Mouse (Mus musculus) forebrain, embryonic 16.5 days (tissue): Measurements from ENCODE around the gene Duxbl3. TPM values are rescaled to one million over a fixed set of nuclear protein-coding genes. Genes with fewer than 3 reads are reported as not detected.
A peak's percentile ranks its signal among the peaks of the same experiment; 100 is the strongest.
"Not testable (repeated sequence)": the region's sequence is repeated elsewhere in the genome, so short reads cannot be mapped to it uniquely, and the experiment has no call there.

Experiments used
- ATAC-seq: fragments of 200-750 bp; cut with Nextera tagmentation; 2 replicates; pipeline ENCODE4 v1.8.0; 2017; ENCODE audit warnings: mild to moderate bottlenecking, moderate library complexity
- H3K27ac ChIP-seq: fragments of 300-500 bp; sonication (generic); 2 replicates; pipeline ENCODE4 v1.5.1; 2014; ENCODE audit warnings: low read length, control low read depth
- H3K27me3 ChIP-seq: fragments of 300-500 bp; sonication (generic); replicated peaks from 2 replicates; pipeline ENCODE4 v1.6.1; 2014; ENCODE audit warnings: low read length; ENCODE audit not compliant: control insufficient read depth, insufficient read depth
- H3K36me3 ChIP-seq: fragments of 300-500 bp; sonication (generic); 2 replicates; pipeline ENCODE4 v1.6.1; 2014; ENCODE audit not compliant: control insufficient read depth, insufficient read depth
- H3K4me1 ChIP-seq: fragments of 300-500 bp; sonication (generic); replicated peaks from 2 replicates; pipeline ENCODE4 v1.6.1; 2014; ENCODE audit warnings: low read length; ENCODE audit not compliant: control insufficient read depth, insufficient read depth
- H3K4me2 ChIP-seq: fragments of 300-500 bp; sonication (generic); 2 replicates; pipeline ENCODE4 v1.6.1; 2014; ENCODE audit warnings: mild to moderate bottlenecking, low read length, control low read depth
- H3K4me3 ChIP-seq: fragments of 300-500 bp; sonication (generic); replicated peaks from 2 replicates; pipeline ENCODE4 v1.5.1; 2014; ENCODE audit warnings: mild to moderate bottlenecking, low read length, control low read depth
- H3K9ac ChIP-seq: fragments of 300-500 bp; sonication (generic); replicated peaks from 2 replicates; pipeline ENCODE4 v1.6.1; 2014; ENCODE audit warnings: low read depth, low read length, control low read depth
- H3K9me3 ChIP-seq: fragments of 300-500 bp; sonication (generic); 2 replicates; pipeline ENCODE4 v1.6.1; 2016; ENCODE audit warnings: low read length; ENCODE audit not compliant: control insufficient read depth
- WGBS: fragments of 180-500 bp; shearing (Covaris S2); extraction: QIAGEN DNeasy Blood & Tissue Kit; methylation state at CpG from one replicate; pipeline ENCODE4 v1.1.7; 2014; 5-methylcytosine and 5-hydroxymethylcytosine counted together
- polyA plus RNA-seq: library from polyadenylated mRNA; unstranded; fragments of >200 nt; fragmentation: Nextera tagmentation; extraction: Ambion mirVana; gene quantifications from 2 replicates; pipeline ENCODE4 v1.2.1, GENCODE M21; 2015

Duxbl3 gene
- polyA plus RNA-seq: 0.58 and 2.9 TPM in 2 replicates

GRCm38 (mm10) chr14:26257756-26258617 is at the start of gene Duxbl3:
Gene Duxbl3, plus strand, starts transcription at chr14:26257962.
- H3K27ac ChIP-seq, H3K4me1 ChIP-seq, H3K36me3 ChIP-seq, H3K27me3 ChIP-seq, H3K9ac ChIP-seq, H3K4me3 ChIP-seq, H3K4me2 ChIP-seq, H3K9me3 ChIP-seq: not testable (repeated sequence)
- ATAC-seq: peak; percentile 88
- WGBS: no CpG with 5 or more reads among the region's 25 CpGs

- H3K4me2 ChIP-seq, H3K27me3 ChIP-seq, H3K4me1 ChIP-seq, H3K9me3 ChIP-seq, H3K36me3 ChIP-seq, H3K27ac ChIP-seq, H3K9ac ChIP-seq, H3K4me3 ChIP-seq, ATAC-seq: not testable (repeated sequence)
- WGBS: no CpG with 5 or more reads among the region's 5 CpGs
These were observed 41.3 kb upstream of the Duxbl3 start for GRCm38 (mm10) chr14:26216233-26217000.

- H3K9me3 ChIP-seq, H3K27ac ChIP-seq, H3K4me2 ChIP-seq, H3K27me3 ChIP-seq, H3K4me3 ChIP-seq, H3K36me3 ChIP-seq, H3K9ac ChIP-seq, ATAC-seq, H3K4me1 ChIP-seq: not testable (repeated sequence)
- WGBS: no CpG with 5 or more reads among the region's 2 CpGs
These were observed 20.6 kb upstream of the Duxbl3 start for GRCm38 (mm10) chr14:26237183-26237582.

- not testable (repeated sequence) for H3K4me3 ChIP-seq, H3K9me3 ChIP-seq, H3K9ac ChIP-seq, H3K4me1 ChIP-seq, ATAC-seq, H3K27me3 ChIP-seq, H3K4me2 ChIP-seq, H3K27ac ChIP-seq, H3K36me3 ChIP-seq
- WGBS: no CpG with 5 or more reads among the region's 6 CpGs
These were observed 967 bp downstream of the Duxbl3 start for GRCm38 (mm10) chr14:26258729-26259128.

GRCm38 (mm10) chr14:26286737-26287136 is 29.0 kb downstream of the Duxbl3 start:
- WGBS: no CpG with 5 or more reads among the region's 2 CpGs
- not testable (repeated sequence) for ATAC-seq, H3K4me1 ChIP-seq, H3K9ac ChIP-seq, H3K9me3 ChIP-seq, H3K27ac ChIP-seq, H3K36me3 ChIP-seq, H3K27me3 ChIP-seq, H3K4me3 ChIP-seq, H3K4me2 ChIP-seq

- H3K27ac ChIP-seq: no peak overlapping the region
- H3K4me3 ChIP-seq: no peak overlapping the region
- no peak overlapping the region for H3K4me2 ChIP-seq
- no peak overlapping the region for H3K9ac ChIP-seq
- no peaks in the 10 kb centered on the region for H3K4me1 ChIP-seq
- H3K9me3 ChIP-seq: no peaks in the 10 kb centered on the region
- no peaks in the 10 kb centered on the region for H3K36me3 ChIP-seq
- ATAC-seq: no peak
- 95% methylated on average over 1 of the region's 1 CpGs for WGBS
- H3K27me3 ChIP-seq: no peaks in the 10 kb centered on the region
These were observed 36.1 kb downstream of the Duxbl3 start for GRCm38 (mm10) chr14:26293859-26294258.

- H3K36me3 ChIP-seq: no peaks in the 10 kb centered on the region
- H3K4me2 ChIP-seq: no peak overlapping the region
- H3K4me1 ChIP-seq: no peaks in the 10 kb centered on the region
- H3K27me3 ChIP-seq: no peaks in the 10 kb centered on the region
- no peak for ATAC-seq
- no peak overlapping the region for H3K27ac ChIP-seq
- H3K9ac ChIP-seq: no peak overlapping the region
- no peaks in the 10 kb centered on the region for H3K9me3 ChIP-seq
- no peak overlapping the region for H3K4me3 ChIP-seq
- WGBS: 85% methylated on average over 4 of the region's 4 CpGs
These were observed 39.3 kb downstream of the Duxbl3 start for GRCm38 (mm10) chr14:26297055-26297454.

- no peak for ATAC-seq
- Histone ChIP-seq H3K4me1 (no peaks in the 10 kb centered on the region), H3K4me2 (no peak overlapping the region), H3K27ac (no peak overlapping the region), H3K4me3 (no peak overlapping the region), H3K36me3 (no peaks in the 10 kb centered on the region), H3K9ac (no peak overlapping the region), H3K9me3 (no peaks in the 10 kb centered on the region), H3K27me3 (no peaks in the 10 kb centered on the region)
- 80% methylated on average over 5 of the region's 5 CpGs for WGBS
These were observed 39.7 kb downstream of the Duxbl3 start for GRCm38 (mm10) chr14:26297484-26297883.

- Histone ChIP-seq H3K27ac (no peak overlapping the region), H3K36me3 (no peaks in the 10 kb centered on the region), H3K4me2 (no peak overlapping the region), H3K27me3 (no peaks in the 10 kb centered on the region), H3K4me3 (no peak overlapping the region), H3K4me1 (no peaks in the 10 kb centered on the region), H3K9me3 (no peaks in the 10 kb centered on the region), H3K9ac (no peak overlapping the region)
- 34% methylated on average over 2 of the region's 2 CpGs for WGBS
- peak; percentile 72 for ATAC-seq
These were observed 45.3 kb downstream of the Duxbl3 start for GRCm38 (mm10) chr14:26303111-26303510.
